ENCODE assay signal across 8 mouse cellular contexts in genomic region chr17:29022230-29022819, GRCm38 (mm10). TPM values are rescaled to one million over a fixed set of nuclear protein-coding genes. Genes with fewer than 3 reads are reported as not detected.
A peak's percentile ranks its signal among the peaks of the same experiment; 100 is the strongest.
DNase-seq lines count a peak whose midpoint lies in the region; ATAC-seq lines count a peak whose summit lies in the region.

No protein-coding gene starts in this region.

- H3K4me3 ChIP-seq in kidney, embryonic 14.5 days (ENCODE audit: low read length): no peak overlapping the region
- H3K4me3 ChIP-seq in heart, embryonic 15.5 days: 0 out of 2 replicates have a peak overlapping the region, but pooled peaks have one; percentile 12
- H3K4me3 ChIP-seq in liver, embryonic 12.5 days: no peak overlapping the region

- no peak for DNase-seq in kidney, adult 11 months
- peak; percentile 77 for DNase-seq in NIH3T3 (ENCODE audit: low read depth)
- DNase-seq in thymus, postnatal 14 days: peak; percentile 51
- DNase-seq in layer of hippocampus, postnatal 10 days (ENCODE audit: low spot score in 2 of 2): no peak
- no peak for DNase-seq in right cerebral cortex, adult 18-20 months

- ATAC-seq in kidney, embryonic 14.5 days (ENCODE audit: low FRiP score, low TSS enrichment): no peak
- no peak for ATAC-seq in heart, embryonic 15.5 days (replicated peaks; ENCODE audit: insufficient number of reproducible peaks, insufficient read depth, low FRiP score, low read depth)
- peak; percentile 53; the same call in 1 of the 2 replicates for ATAC-seq in liver, embryonic 12.5 days

- no peak overlapping the region for H3K9ac ChIP-seq in kidney, embryonic 14.5 days (ENCODE audit: low read depth, low read length)
- H3K9ac ChIP-seq in heart, embryonic 15.5 days: no peak overlapping the region
- H3K9ac ChIP-seq in liver, embryonic 12.5 days: 0 out of 2 replicates have a peak overlapping the region, but pooled peaks have one; percentile 15

- no peaks in the 10 kb centered on the region for H3K27me3 ChIP-seq in kidney, embryonic 14.5 days (ENCODE audit: control insufficient read depth, insufficient read depth, low read length)
- H3K27me3 ChIP-seq in heart, embryonic 15.5 days: no peaks in the 10 kb centered on the region
- H3K27me3 ChIP-seq in liver, embryonic 12.5 days (replicated peaks): 0 out of 2 replicates have a peak, but pooled peaks cover 3% of the 10 kb centered on the region

- peaks cover 4% of the 10 kb centered on the region; the same call in 1 of the 2 replicates for H3K4me1 ChIP-seq in kidney, embryonic 14.5 days (ENCODE audit: control insufficient read depth, insufficient read depth, low read length)
- peaks cover 14% of the 10 kb centered on the region for H3K4me1 ChIP-seq in heart, embryonic 15.5 days (replicated peaks)
- peaks cover 37% of the 10 kb centered on the region for H3K4me1 ChIP-seq in liver, embryonic 12.5 days

- no peaks in the 10 kb centered on the region for H3K9me3 ChIP-seq in kidney, embryonic 14.5 days (ENCODE audit: control insufficient read depth, low read length)
- H3K9me3 ChIP-seq in heart, embryonic 15.5 days (replicated peaks): no peaks in the 10 kb centered on the region
- no peaks in the 10 kb centered on the region for H3K9me3 ChIP-seq in liver, embryonic 12.5 days (replicated peaks)

- no peak overlapping the region for H3K27ac ChIP-seq in kidney, embryonic 14.5 days (ENCODE audit: low read depth, low read length)
- no peak overlapping the region for H3K27ac ChIP-seq in heart, embryonic 15.5 days
- H3K27ac ChIP-seq in liver, embryonic 12.5 days: no peak overlapping the region

- H3K4me2 ChIP-seq in kidney, embryonic 14.5 days (replicated peaks; ENCODE audit: low read depth, low read length): 0 out of 2 replicates have a peak overlapping the region, but pooled peaks have one; percentile 17
- peak overlapping the region; percentile 41 for H3K4me2 ChIP-seq in heart, embryonic 15.5 days
- peak overlapping the region; percentile 42 for H3K4me2 ChIP-seq in liver, embryonic 12.5 days

- no peaks in the 10 kb centered on the region for H3K36me3 ChIP-seq in kidney, embryonic 14.5 days (ENCODE audit: control insufficient read depth, insufficient read depth, low read length)
- H3K36me3 ChIP-seq in heart, embryonic 15.5 days: no peaks in the 10 kb centered on the region
- H3K36me3 ChIP-seq in liver, embryonic 12.5 days: no peaks in the 10 kb centered on the region

- 29% methylated on average over 15 of the region's 15 CpGs for WGBS in kidney, embryonic 14.5 days
- 19% methylated on average over 15 of the region's 15 CpGs for WGBS in heart, embryonic 15.5 days
- 17% methylated on average over 15 of the region's 15 CpGs for WGBS in liver, embryonic 12.5 days (ENCODE audit: insufficient replicate concordance)

RNA-seq across cellular contexts. Expression of gene Srsf3, which starts 10.1 kb away (rescaled TPM):
- 691 and 760 TPM in 2 replicates for polyA plus RNA-seq in kidney, embryonic 14.5 days (2014; fragmentation: Nextera tagmentation; extraction: Ambion mirVana)
- polyA plus RNA-seq in heart, embryonic 15.5 days (2015; fragmentation: Nextera tagmentation; extraction: Ambion mirVana): 318 and 332 TPM in 2 replicates
- polyA plus RNA-seq in liver, embryonic 12.5 days (2016; fragmentation: Nextera tagmentation; extraction: Ambion mirVana): 372 and 377 TPM in 2 replicates
- 100 to 1,000 TPM; 179 to 207 TPM for total RNA-seq in layer of hippocampus, postnatal 10 days (2021)

RNA-seq across cellular contexts. Expression of gene Stk38, which starts 14.5 kb away (rescaled TPM):
- polyA plus RNA-seq in kidney, embryonic 14.5 days (2014; fragmentation: Nextera tagmentation; extraction: Ambion mirVana): 65.5 and 101 TPM in 2 replicates
- polyA plus RNA-seq in heart, embryonic 15.5 days (2015; fragmentation: Nextera tagmentation; extraction: Ambion mirVana): 73.6 and 78.0 TPM in 2 replicates
- 56.7 and 58.2 TPM in 2 replicates for polyA plus RNA-seq in liver, embryonic 12.5 days (2016; fragmentation: Nextera tagmentation; extraction: Ambion mirVana)
- total RNA-seq in layer of hippocampus, postnatal 10 days (2021): 10 to 100 TPM; 55.9 to 63.8 TPM

Comparison
In these comparisons a context has a peak if more than half of its experiments do, and no peak if none do; other contexts are left out.
1. DNase-seq: peak in NIH3T3 (single experiment) and thymus, postnatal 14 days (single experiment); none in kidney, adult 11 months (single experiment), layer of hippocampus, postnatal 10 days (0 of 2) and right cerebral cortex, adult 18-20 months (single experiment).
2. Peak in every context shown above with its lines, with median percentiles within 50 percentile points of each other: H3K4me2 ChIP-seq.